Mouse (Mus musculus): ENCODE measurements at regions not wholly inside any gene's neighbourhood (a gene's known extent, or its start where the extent isn't known, plus 50 kb on each side); places are given as distances from the start of the nearest gene placed in this dataset.
"Not testable (repeated sequence)": the region's sequence is repeated elsewhere in the genome, so short reads cannot be mapped to it uniquely, and the experiment has no call there.

DNA sequence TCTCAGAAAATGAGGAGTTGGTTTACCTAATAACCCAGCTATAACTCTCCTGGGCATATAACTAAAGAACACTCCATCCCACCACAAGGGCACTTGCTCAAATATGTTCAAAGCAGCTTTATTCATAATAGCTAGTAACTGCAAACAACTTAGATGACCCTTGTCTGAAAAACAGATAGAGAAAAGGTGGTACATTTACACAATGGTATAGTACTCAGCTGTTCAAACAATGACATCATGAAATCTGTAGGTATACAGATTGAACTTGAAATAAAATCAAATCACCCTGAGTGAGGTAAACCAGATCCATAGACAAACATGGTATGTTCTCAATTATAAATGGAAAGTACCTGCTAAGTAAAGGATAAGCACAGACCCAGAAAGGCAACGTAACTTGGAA is 721.5 kb upstream of the Intu start:
- DNase-seq = no peak

DNA sequence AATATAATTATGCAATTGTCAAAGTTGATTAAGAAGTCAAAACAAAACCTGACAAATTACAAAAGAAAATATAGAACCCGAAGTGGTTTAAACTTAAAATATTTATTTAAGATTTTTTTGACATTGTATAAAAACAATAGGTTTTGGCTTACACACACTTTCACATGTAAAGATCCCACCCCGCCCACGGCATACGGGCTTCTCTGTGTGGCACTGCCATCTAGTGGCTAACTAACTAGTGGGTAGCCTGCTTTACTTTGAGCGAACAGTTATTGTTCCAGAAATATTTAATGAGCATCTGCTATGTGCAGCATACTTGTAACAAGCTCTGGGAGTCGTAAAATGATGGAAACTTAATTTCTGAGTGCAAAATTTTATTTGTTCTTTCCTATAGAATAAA is 716.3 kb upstream of the Intu start:
- peak; percentile 85 to 87 for DNase-seq

DNA sequence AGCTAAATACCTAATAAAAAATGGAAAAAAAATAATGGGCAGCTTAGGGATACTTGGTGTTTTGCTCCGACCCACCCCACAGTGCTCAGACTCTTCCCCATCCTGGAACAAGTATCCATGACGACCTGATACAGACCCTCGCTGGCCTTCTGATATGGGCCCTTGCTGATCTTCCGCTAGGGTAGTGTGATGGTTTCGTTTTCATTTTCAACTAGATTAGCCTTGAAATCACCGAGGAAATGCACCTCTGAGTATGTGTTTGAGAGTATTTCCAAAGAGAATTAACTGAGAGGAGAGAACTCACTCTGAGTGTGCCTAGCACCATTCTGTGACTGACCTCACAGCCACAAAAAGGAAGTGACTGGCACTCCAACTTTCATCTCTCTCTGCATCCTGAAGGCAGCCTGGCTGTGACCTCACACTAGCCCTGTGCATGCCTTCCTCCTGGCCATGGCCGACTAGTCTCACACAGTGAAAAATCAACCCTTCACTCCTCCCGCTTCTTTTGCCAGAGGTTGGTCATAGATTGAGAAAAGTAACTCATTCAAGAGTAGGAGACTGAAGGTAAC is 700.5 kb upstream of the Intu start:
- DNase-seq = no peak

DNA sequence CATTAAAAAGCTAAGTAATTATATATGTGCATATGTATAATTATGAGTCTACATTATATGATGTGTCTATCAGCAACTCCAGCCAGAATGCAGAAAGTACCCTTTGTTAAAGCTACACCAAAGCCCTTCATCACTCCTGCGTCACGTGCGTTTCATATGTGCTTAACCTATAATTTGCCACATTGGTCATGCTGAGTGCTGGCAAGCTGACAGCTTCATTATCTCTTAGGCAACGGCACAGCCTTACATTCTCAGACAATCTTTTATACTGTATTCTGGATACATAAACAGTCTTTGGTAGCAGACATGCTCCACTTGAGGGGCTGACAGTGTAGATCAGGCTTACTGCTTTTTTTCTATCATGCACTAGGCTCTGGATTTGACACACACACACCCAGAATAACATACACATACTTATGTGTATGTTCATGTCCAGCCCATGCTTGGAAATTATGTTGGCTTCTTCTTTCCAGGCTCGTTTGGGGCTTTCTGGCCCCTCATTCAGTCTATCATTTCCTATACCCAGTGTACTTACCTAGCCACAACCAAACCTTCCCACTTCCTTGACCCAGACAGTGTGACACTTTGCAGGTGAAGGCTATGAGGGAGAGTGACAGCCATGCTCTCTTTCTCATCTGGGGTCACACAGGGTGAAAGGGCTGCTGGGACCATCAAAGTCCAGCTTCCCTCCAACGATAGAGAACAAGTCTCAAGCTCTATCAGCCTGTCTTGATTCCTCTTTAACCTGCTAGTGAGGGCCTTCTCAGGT is 692.5 kb upstream of the Intu start:
- DNase-seq = peak in 1 of 2 experiments; percentile 16

DNA sequence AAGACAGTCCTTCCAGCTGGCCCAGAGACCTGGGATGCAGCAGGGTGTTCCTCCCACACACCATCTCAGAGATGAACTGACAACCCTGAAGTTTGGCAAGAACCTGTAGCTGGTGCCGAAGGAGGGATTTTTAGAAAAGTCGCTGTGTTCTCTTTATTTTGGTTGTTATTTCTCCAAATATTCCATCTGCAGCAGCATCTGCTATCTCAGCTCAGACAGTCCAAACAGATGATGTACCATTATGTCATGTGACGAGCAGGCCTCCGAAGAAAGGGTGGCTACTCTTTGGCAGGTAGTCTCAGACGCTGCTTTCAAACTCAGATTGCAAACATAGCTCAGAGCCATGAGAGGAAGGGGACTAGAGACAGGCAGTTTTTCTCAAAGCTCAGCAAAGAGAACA is 690.1 kb upstream of the Intu start:
- no peak for DNase-seq

DNA sequence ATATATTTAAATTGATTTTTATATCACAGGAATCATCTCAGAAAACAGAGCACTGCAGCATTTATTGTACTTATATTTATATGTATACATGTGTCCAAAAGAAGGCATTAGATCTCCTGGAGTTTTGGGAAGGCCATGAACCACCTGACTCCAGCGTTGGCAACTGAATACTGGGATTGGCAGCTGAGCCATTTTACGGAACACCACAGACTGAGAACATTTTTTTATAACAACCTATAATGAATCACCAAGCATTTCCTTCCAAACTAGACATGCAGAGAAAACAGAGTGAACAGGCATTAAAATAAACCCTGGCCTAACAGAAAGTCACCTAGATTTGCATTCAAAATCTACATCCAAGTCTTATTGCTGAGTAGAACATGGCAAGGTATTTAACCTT is 686.0 kb upstream of the Intu start:
- DNase-seq = no peak

DNA sequence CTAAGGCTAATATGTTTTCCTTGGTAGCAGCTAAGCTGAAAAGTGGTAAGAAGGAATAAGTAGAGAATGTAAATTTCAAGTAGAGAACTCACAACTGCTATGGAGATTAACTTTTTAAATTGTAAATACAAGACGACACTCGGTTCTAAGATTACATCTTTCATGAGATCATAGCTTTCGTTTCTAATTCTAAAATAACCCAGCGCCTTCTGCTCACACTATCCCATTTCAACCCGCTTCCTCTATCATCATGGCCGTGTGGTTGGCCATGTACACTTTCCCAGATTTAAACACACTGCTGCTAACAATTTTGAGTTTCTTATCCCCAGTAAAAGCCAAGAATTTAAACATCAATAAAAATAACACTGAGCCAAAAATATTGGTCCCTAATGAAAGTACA is 682.3 kb upstream of the Intu start:
- no peak for DNase-seq

DNA sequence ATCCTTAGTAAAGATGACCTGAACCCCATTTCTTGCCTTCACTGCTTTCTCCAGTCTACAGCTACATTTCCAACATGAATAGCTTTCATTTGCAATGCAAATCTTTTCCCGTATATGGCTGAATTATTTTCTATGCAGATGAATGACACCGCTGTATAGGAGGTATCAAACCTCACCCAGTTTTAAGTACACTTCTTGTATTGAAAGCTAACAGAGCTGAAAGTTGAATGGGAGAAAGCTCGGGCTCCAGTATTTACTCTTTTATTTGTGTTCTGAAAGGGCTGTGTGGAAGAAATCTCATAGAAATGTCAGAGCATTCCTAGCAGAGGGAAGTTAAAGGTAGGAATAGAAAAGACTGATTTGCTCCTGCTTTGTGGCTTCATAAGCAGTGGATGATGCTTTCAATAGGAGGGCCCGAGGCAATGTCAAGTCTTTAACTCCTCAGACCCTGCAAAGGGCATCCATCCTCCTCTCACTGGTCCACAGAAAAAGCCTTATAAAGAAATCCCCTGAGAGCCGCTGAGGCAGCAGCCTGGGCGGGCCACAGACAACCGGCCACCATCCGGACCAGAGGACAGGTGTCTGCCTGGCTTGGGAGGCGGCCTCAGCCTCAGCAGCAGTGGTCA is 673.8 kb upstream of the Intu start:
- DNase-seq = no peak

DNA sequence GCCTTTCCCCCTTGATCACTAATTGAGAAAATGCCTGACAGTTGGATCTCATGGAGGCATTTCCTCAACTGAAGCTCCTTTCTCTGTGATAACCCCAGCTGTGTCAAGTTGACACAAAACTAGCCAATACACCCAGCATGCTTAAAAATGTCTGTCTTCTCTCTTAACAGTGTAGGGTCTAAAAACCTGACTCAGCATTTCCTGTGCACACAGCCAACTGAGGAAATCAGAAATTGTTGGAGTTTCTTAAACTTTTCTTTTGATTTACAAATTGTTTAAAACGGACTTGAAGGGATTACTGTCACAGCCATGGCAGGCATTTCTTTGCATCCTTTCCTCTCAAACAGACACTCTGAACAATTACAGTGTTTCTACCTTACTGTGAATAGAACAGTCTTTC is 655.0 kb upstream of the Intu start:
- not testable (repeated sequence) for DNase-seq

DNA sequence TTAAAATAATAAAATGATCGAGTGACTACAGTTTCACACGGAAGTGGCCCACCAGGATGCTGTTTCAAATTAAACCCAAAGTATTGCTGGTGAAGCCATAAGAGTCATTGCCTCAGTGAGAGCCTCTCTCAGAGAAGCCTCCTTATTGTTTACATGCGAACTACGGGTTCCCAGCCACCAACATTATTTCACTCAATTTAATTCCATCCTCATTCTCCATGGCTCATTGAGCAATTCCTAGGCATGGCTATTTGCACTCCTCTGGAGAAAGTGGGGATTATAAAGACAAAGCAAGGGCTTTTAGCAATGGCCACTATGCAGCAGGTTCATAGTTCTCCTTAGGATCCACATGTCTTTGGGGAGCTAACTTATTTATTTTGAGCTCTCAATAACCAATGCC is 646.7 kb upstream of the Intu start:
- DNase-seq = peak in 1 of 2 experiments; percentile 7

DNA sequence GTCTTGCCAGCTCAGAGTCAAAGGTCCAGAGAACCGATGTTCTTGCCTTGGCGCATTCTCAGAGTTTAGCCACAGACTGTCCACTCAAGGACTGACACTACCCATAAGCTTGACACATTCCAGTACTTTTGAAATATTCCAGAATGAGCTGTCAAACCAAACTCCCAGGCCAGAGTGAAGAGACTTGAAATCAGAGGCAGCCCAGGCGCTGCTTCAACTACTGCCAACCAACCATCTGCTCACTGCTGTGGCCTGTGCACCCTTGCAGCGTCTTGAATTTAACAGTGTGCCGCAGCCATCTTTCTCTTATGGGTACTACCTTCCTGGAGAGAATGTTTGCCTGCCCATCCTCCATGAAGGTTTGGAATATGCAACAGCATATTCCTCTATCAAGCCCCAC is 642.7 kb upstream of the Intu start:
- DNase-seq = peak; percentile 43 to 61

DNA sequence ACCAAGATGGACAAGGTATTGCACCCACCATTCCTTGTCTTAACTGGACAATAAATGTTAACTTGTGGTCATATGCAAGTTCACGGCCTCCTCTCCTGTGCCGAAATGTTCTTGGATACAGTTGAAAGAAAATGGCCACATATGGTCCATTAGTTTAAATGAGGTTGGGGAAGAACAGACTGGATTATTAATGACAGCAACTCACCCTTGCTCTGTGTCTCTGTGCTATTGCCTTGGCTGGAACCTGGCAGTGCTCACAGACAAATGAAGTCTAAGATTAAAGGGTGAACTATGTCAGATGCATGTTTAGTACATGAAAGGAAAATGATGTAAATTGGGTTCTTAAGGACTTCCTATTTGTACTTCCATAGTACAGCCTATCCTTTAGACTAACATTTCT is 641.9 kb upstream of the Intu start:
- no peak for DNase-seq

DNA sequence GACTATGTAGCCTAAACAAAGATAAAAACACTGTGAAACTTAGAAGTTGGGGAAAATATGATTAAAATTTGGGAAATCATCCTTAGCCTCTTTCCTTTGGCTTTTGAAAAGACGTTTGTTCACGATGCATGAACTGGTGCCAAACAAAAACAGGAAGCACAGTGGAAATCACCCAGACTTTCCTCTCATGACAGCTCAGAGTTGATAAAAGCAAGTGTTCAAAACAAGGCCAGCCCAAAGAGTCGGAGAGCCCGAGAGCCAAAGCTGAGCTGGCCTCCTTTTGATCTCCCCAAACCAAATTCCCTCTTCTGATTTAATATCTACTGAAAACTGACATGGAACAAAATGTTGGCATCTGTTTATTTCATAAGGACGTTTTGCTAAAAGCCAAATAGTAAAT is 632.1 kb upstream of the Intu start:
- no peak for DNase-seq

DNA sequence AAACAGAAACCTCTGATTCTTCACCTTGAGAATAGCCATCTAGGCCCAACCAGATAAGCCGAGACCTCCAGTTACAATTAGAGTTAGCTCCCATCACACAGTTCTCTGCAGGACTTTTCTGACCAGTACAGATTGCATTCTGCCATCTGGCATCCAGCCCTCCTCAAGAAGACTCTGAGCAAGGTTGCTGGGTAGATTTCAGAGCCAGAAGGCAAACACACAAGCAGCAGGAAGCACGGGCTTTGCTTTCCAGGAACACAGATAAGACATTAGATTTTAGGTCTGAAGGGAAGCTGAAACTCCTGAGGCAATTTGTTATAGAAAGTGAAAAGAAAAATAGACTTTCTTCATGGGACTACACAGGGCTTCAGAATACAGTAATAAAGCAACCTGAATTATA is 630.9 kb upstream of the Intu start:
- DNase-seq = peak; percentile 78 to 85

DNA sequence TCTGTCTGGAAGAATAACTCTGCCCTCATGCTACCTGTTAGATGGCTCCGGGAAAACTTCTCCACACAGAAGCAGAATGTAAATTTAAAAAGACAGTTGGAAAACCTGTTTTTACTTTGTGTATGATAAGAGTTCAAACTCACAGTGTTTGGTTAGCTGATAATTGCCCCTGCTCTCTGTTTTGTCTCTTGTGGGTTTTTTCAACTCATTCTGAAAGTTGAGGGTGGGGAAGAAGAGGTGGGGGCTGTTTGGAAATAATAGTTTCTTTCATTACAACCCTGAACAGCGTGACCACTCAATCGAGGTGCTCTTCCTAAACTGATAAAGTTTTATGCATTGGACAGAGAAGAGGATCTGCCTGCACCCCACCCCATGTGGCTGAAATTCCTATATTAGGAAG is 626.7 kb upstream of the Intu start:
- no peak for DNase-seq

DNA sequence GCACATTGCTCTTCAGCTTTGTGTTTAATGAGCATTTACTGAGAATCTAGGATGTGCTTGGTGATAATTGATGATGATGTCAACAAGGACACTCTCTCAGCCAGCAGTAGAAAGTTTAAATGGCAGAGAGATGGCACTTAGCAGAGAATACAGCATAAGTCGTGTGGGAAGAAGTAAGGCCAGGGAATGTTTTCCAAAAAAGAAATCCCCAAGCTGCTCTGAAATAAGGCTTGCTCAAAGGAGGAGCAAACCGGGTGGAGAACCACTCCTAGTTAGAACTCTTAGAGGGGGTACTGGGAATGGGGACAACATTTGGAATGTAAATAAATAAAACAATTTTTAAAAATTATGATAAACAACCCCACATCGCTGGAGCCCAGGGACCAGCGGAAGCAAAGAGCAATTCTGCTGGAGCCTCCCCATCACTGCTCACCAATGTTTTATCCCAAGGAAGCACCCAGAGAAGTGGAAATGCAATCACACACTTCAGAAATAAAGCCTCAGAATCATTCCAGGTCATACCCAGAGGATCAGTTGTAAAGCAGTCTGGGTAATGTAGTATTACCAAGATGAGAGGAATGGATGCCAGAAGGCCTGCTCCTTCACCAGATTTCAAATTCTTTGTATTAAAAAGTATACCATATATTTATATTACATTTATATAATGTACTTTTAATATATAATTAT is 622.3 kb upstream of the Intu start:
- DNase-seq = no peak

DNA sequence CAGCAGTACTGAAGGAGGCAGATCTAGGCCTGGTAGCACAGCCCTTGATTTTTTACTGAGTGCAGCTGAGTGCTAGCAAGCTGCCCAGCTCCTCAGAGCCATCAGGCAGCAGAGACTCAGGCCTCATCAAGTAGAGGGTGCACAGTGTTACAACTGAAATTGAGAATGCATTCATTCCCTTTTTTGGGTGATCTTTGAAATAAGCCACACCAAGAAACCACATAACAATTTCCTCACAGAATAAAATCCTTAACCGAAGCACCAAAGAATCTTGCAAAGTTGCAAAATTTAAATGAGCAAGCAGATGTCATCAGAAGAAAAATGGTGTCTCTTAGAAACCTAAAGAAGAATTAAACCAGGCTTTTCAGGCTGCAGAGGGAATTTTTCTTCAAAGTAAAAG is 621.4 kb upstream of the Intu start:
- no peak for DNase-seq

DNA sequence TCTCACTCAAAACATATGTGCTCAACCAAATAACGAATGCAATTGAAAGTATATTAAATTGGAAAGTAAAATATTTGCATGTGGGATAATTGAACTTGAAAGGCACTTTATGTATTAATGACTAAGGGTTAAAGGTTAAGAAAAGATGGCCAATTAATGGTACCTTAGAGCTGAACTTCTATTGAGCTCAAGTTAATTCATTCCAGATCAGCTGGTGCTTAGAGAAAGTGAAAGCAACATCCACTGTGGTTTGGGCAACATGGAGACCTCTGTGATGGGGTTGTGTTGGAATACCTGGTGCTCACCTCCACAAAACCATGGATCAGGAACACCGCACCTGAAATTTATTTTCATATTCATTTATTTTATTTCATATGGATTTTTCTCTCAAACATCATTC is 612.5 kb upstream of the Intu start:
- DNase-seq = no peak

DNA sequence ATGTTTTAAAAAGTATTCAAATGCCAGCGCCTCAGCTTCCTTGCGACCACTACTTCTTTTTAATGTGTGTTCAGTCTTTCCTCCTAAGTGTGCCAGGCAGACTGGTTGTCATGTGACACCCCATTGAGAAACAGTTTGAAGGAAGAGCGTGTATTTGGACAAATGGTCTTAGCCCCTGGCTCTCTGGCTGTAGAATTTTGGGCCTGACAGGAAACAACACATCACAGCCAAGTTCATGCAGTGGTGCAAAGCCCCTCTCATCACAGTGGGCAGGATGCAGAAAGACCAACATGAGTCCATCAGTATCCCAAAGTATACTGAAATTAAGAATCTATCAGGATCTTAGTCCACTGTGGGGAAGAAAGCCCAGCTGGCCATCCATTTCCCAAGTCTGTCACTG is 605.6 kb upstream of the Intu start:
- no peak for DNase-seq

DNA sequence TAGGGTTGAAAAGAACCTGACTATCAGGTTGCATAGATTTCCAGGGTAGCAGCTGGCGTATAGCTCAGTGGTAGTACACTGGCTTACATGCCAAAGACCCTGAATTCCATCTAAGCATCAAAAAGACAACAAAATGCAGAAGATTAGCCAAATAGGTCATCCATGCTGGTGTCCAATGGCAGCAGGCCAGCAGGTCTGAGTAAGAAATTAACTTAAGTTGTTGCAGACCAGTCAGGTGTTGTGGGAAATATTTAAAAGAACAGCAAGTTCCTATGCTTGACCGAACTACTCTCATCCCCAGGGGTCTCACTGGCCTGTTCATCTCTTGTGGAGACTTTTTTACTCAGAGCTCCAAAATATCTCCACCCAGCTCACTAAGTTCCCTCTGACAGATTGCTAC is 602.7 kb upstream of the Intu start:
- DNase-seq = peak; percentile 24 to 28

DNA sequence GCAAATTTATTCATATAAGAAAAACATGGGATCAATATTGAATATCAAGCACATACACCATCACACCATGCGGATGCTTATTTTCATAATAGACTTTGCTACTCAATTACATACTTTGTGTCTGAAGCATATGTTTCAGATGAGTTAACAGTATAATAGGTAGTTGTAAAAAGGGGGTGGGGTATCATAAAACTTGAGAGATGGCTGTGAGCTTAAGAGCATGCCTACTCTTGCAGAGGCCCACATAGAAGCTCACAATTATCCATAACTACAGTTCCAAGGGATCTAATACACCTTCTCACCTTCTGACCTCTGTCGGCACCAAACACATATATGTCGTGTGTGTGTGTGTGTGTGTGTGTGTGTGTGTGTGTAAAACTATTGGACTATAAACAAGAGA is 597.7 kb upstream of the Intu start:
- DNase-seq = no peak

DNA sequence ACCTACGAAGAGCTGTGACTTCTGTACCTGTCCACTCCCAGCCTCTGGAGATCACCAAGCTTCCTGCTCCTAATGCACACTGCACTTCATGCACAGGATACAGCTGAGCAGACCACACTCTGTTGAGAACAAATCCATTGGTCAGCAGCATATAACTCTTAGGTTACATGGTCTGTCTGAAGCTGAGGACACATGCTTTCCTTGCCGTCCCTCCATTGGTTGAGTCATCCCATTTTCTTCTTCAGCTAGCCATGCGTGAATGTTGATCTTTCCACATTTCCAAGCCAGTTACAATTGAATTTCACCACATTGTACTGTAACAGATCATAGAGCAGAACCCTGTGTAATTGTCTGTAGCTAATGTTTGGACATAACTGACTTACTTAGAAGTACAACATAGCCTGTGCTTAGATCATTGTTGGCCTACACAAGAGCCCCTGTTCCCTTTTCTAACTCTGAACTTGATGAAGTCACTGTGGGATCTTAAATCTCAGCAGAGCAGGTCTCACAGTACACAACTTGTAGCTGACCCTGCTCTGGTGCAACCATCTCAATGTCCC is 593.3 kb upstream of the Intu start:
- no peak for DNase-seq

DNA sequence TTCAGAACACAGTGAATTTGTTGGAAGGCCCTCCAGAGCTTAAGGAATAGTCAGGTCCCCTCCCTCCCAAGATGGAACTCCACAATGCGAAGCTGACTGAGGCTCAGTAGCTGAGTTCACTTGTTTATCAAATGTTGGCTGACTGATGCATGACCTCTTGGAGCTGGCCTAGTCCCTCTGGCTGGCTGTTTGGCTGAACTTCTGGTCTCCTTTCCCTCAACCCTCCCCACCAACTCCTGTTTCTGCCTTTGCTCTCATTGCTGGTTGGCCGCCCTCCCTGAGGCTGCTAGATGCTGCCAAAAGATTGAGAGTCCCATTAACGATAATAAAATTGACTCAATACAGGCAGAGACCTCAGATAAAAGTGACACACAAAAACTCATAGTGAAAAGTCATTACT is 586.5 kb upstream of the Intu start:
- DNase-seq = no peak

DNA sequence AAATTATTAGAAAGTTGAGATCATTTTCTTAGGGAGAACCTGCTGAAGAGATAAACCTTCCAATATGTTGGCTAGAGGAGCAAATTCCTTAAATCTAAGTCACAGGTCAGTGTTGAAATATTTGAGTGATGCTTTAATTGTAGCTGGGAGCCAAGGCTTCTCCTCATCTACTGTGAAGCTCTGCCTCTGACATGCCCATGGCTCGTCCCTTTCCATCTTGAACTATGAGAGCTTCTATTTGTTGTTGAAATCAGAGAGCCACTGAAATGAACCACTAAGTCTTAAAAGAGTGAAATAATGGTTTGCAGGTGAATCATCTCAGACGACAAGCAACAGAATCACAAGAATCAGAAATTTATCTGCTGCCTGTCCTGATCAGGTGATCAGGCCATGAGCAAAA is 579.0 kb upstream of the Intu start:
- DNase-seq = no peak

Data from cerebellum, postnatal 10 days (tissue).